Mouse (Mus musculus) spleen, postnatal 10 days (tissue): ENCODE measurements at regions not wholly inside any gene's neighbourhood (a gene's known extent, or its start where the extent isn't known, plus 50 kb on each side); places are given as distances from the start of the nearest gene placed in this dataset.

Source experiments
- DNase-seq, 2 experiments: peaks; one replicate each; pipeline ENCODE4 v3.0.0; 2021 to 2022; ENCODE audit warnings: low spot score in 2 of 2

DNA sequence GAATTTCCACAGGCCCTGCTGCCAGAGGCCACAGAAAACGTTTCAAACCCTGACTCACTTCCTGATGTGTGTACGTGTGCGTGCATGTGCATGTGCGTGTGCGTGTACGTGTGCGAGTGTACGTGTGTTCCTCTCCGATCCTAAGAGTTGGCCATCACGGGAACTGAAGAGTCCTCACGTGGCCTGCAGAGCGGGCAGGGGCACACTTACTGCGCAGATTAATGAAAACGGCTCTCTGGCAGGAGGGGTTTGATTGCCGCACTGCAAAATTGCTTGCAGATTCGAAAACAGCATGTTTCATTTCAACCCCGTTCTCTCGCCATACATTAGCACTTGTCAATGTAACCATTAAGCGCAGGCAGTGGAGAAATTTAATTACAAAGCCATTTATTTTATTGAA, 135.0 kb upstream of the Six2 start:
- no peak for DNase-seq

- no peak for DNase-seq
These were observed 133.8 kb upstream of the Six2 start for GRCm38 (mm10) chr17:85821861-85822260.

- DNase-seq: no peak
These were observed 130.2 kb upstream of the Six2 start for GRCm38 (mm10) chr17:85818098-85818855.

DNA sequence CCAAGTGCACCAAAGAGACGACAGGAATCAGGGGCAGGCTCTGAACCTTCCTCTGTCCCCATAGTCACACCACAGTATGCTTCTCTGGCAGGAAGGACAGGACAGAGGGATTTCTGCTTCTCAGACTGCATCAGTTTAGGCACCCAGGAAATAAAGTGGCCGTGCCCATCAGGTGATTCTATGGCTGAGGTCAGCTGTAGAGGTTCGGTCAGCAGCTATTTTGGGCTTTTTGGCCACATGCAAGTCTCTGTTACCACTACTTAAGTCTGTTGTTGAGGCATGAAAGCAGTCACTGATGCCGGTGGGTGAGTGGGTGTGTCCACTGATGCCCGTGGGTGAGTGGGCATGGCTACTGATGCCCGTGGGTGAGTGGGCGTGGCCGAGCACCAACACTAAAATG, 128.4 kb upstream of the Six2 start:
- no peak for DNase-seq

GRCm38 (mm10) chr17:85816056-85816455, 128.0 kb upstream of the Six2 start:
- DNase-seq: no peak

GRCm38 (mm10) chr17:85808580-85808979, 120.5 kb upstream of the Six2 start:
- no peak for DNase-seq

DNA sequence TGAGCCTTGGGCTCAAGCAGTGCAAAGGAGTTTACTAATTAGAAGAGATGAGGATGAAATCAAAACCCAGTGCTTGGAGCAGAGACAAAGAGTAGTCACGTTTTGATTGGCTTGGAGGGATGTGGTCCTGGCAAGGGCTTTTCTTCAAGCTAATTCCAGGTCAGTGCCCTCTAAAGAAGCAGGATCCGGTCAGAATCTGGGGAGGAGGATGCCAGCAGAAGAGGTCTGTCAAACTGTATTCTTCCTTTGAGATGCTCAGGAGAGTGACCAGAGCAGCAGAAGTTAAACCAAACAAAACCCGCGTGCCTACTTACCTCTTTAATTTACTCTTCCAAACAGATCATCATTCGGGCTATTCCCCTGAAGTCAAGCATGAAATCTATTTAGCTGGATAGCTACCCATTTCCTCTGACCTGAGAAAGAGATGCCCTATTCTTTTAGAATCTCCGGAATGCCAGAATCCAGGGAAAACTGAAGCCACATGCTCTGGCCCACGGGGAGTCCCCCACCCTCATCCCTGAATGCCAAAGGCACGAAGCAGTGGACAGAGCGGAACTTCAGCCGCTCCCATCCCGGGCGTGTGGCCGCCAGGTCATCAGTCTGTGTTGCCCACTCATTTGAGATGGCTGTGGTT, 117.8 kb upstream of the Six2 start:
- no peak for DNase-seq

- no peak for DNase-seq
These were observed 116.6 kb upstream of the Six2 start for GRCm38 (mm10) chr17:85804631-85805030.

GRCm38 (mm10) chr17:85801734-85802133, 113.7 kb upstream of the Six2 start:
- DNase-seq: no peak

DNA sequence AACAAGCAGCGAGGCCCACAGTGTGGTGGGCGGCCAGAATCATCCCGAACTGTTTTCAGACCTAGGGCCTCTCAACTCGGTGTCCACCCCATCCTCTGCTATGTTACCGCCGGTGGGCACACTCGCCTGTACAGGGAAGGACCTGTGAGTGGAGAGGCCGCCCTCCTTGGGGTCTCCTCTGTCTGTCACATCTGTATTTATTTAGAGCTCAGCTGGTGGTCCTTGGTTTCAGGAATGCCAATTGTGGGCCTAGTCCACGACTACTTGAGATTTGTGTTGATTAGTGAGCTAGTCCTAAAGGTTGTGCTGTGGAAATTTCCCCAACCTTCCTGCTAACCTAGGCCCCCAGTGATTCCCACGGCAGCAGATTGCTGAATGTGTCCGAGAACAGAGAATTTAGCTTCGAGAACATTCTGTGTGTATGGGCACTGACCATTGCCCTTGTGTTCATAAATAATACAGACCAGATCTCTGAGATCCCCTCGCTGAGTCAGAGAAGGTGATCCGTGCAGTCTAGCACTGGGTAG, 113.1 kb upstream of the Six2 start:
- DNase-seq: no peak

DNA sequence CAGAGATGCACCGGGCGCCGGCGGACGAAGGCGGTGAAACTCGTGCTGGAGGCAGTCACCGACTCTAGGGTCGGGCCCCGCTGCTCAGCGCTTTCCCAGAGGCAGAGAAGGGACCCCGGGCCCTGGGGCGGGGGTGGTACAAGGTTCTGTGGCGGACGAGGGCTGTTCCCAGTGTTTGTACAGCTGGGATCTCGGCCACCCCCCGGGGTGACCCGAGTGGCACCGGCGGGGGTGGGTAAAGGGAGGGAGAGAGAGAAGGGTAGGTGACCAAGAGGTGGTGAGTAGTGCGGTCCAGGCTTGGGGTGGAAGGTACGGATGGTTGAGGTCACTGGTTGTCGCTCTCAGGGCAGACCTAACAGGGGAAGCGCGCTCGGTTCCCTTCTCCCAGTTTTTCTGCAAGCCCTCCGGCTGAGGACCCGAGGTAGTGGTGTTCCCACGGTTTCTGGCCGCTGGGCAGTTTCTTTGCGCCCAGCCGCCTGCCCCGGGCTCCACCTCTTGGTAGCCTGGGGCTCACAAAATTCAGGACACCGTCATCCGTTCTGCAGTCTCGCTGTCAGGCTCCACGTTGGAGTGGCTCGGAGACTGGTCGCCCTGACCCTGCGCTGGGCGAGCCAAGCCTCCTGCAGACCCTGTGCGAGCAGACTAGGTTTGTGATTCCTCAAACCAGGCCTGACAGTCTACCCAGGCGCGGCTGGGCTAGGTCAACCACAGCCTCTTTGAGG, 112.4 kb upstream of the Six2 start:
- DNase-seq: no peak

DNA sequence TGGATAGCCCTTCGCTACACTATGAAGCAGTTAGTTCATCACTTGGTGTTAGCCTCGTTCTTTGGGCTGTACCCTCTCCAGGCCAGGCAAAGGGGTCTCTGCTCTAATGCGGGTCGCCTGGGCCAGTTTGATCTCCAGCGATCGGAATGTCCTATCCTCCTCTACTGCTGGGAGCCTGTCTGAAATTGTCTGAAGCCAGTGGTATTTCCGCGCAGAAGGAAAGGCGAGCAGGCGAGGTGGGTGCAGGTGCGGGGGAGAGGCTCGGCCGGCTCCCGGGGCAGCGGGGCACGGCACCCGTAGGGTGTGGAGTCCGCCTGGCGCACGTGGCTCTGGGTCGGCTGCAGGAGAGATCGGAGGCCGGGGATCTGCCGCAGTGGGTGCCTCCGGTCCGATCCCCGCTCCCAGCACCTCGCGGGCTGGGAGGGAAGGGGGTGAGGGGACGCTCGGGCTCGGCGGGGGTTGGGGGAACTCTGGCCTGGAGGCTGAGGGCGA, 111.8 kb upstream of the Six2 start:
- DNase-seq: no peak

- no peak for DNase-seq
These were observed 111.2 kb upstream of the Six2 start for GRCm38 (mm10) chr17:85799081-85799864.

GRCm38 (mm10) chr17:85797755-85798154, 109.7 kb upstream of the Six2 start:
- no peak for DNase-seq

GRCm38 (mm10) chr17:85795820-85796219, 107.7 kb upstream of the Six2 start:
- no peak for DNase-seq

DNA sequence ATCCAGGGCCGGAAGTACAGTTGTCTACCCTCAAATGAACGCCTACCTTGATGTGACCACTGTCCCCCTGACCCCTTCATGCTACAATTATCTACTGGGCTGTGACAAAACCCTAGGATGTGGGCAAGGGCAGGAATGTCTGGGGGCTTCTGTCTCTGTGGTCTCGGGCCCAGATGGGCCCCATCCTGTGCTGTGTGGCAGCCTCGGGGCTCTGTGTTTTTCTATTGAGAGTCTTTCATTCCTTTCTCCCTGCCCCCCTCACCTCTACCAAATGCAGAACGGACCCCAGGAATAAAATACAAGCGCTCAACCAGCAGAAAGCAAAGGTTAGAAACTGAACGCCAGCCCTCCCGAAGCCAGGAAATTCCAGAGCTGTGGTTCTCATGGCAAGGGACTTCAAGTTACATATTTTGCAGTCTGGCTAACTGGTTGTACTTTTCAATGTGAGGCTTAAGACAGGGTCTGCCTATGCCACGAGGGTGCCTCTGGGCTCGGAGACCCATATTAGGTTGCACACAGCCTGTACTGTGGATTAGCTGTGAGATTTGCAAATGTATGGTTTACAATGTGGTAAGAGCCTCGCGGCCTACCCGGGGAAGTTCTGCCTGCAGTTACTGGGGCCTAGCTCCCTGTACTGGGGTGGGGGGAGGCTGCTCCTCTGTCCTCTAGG, 97.7 kb upstream of the Six2 start:
- no peak for DNase-seq

DNA sequence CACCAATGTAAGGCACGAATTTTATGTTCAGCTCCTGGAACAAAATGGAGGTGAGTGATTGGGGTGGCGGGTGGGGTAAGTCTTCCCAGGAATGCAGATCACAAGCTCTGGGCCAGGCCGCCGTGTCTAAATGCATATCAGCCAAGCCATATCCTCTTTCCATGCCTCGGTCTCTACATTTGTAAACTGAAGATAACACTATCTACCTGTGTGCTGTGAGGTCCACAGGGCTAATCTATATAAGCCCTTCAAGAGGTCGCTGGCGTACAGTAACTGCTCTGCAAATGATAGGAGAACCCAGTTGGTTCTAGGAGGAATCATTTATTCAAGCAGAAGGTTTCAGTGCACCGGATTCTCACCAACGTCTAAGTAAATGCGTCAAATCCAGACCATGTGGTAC, 92.4 kb upstream of the Six2 start:
- DNase-seq: no peak

GRCm38 (mm10) chr17:85776876-85777275, 88.8 kb upstream of the Six2 start:
- DNase-seq: no peak

- DNase-seq: no peak
These were observed 80.3 kb upstream of the Six2 start for GRCm38 (mm10) chr17:85768341-85768740.

GRCm38 (mm10) chr17:85767201-85767862, 79.3 kb upstream of the Six2 start:
- no peak for DNase-seq

- no peak for DNase-seq
These were observed 78.5 kb upstream of the Six2 start for GRCm38 (mm10) chr17:85766556-85766955.
